Mouse (Mus musculus) adipose tissue, adult 10 weeks (tissue): ENCODE data around the gene Nubp1. TPM values are rescaled to one million over a fixed set of nuclear protein-coding genes. Genes with fewer than 3 reads are reported as not detected.

Experiments
- polyA plus RNA-seq: library from polyadenylated mRNA; stranded (reverse); fragments of 350-450 nt; fragmentation: Illumina TruSeq; extraction: RNeasy Lipid Tissue Mini Kit (QIAGEN cat#74804); gene quantifications from one replicate; pipeline ENCODE4 v1.2.3, GENCODE M21; 2014; ENCODE audit warnings: low read depth, low replicate concordance

Nubp1 gene
- 17.7 TPM for polyA plus RNA-seq

GRCm38 (mm10) chr16:10411764-10412746 lies at the start of gene Nubp1:
Gene Nubp1 (plus strand): TSS chr16:10411948.

GRCm38 (mm10) chr16:10394699-10395540 lies 16.8 kb upstream of the Nubp1 start, which contains the start of gene Tekt5:
Gene Tekt5 (minus strand): TSS chr16:10395490.

GRCm38 (mm10) chr16:10447264-10447594 lies 35.5 kb downstream of the Nubp1 start, which contains the start of gene Tvp23a:
Gene Tvp23a (minus strand): TSS chr16:10447362.

Other genes with a start within 250 kb of the Nubp1 start
- 9.1 TPM for gene Rpl39l, start 241.7 kb upstream of the Nubp1 start, polyA plus RNA-seq
- 2.1 TPM for gene Atf7ip2, start 219.2 kb upstream of the Nubp1 start, polyA plus RNA-seq
- 29.0 TPM for gene Emp2, start 98.0 kb upstream of the Nubp1 start, polyA plus RNA-seq
- gene Tekt5, start 16.5 kb upstream of the Nubp1 start, polyA plus RNA-seq = 2.8 TPM
- gene Tvp23a, start 35.4 kb downstream of the Nubp1 start, polyA plus RNA-seq = 1.4 TPM
- gene Ciita, start 68.1 kb downstream of the Nubp1 start, polyA plus RNA-seq = 3.9 TPM
- gene Dexi, start 131.1 kb downstream of the Nubp1 start, polyA plus RNA-seq = 16.6 TPM
- 15.9 TPM for gene Clec16a, start 133.4 kb downstream of the Nubp1 start, polyA plus RNA-seq